Mouse (Mus musculus): ENCODE data around the gene Pmfbp1.

Pmfbp1 gene

GRCm38 (mm10) chr8:109591367-109591766 lies 97.5 kb downstream of the Pmfbp1 start:
- no peak for DNase-seq (ENCODE audit: extremely low spot score)

- DNase-seq (ENCODE audit: extremely low spot score), result no peak
Measured at GRCm38 (mm10) chr8:109592164-109592563, 98.3 kb downstream of the Pmfbp1 start.

Data from embryo, embryonic 9.5 days (tissue).